Mouse (Mus musculus): ENCODE results near the gene Eya2. TPM values are rescaled to one million over a fixed set of nuclear protein-coding genes. Genes with fewer than 3 reads are reported as not detected.

Gene Eya2
- polyA plus RNA-seq, 1 experiment from 2014 or later: 1.6 TPM

DNA sequence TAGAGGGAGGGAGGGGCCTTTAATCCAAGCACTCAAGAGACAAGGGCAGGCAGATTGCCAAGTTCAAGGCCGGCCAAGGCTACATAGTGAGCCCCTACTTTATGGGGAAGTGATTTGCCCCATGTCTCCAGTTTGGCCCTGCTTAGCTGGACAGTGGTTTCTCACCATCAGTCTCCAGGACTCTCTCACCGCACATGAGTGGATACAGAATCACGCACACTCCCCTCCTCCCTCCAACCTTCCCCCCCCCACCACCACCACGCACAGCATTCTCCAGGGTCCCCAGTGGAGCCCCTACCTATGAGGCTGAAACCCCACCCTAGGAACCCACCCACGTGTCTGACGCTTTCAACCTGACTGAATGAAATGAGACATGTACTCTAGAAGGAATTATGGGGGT is 223.7 kb downstream of the Eya2 start:
- WGBS: 87% methylated on average over 6 of the region's 6 CpGs
- TF ChIP-seq CTCF (IDR thresholded peaks at IDR 0.05; ENCODE audit: low read depth): no peak
- Histone ChIP-seq H3K9me3 (ENCODE audit: low read depth, low read length) (no peaks in the 10 kb centered on the region), H3K36me3 (ENCODE audit: insufficient read depth) (peaks cover 94% of the 10 kb centered on the region), H3K4me2 (no peak overlapping the region), H3K27ac (ENCODE audit: low read depth) (no peak overlapping the region), H3K4me1 (ENCODE audit: insufficient read depth) (no peaks in the 10 kb centered on the region), H3K27me3 (ENCODE audit: insufficient read depth, low read length) (no peaks in the 10 kb centered on the region), H3K9ac (no peak overlapping the region), H3K4me3 (ENCODE audit: low read depth, low read length) (no peak overlapping the region)
- ATAC-seq (ENCODE audit: insufficient read depth) (no peak), DNase-seq (no peak)

DNA sequence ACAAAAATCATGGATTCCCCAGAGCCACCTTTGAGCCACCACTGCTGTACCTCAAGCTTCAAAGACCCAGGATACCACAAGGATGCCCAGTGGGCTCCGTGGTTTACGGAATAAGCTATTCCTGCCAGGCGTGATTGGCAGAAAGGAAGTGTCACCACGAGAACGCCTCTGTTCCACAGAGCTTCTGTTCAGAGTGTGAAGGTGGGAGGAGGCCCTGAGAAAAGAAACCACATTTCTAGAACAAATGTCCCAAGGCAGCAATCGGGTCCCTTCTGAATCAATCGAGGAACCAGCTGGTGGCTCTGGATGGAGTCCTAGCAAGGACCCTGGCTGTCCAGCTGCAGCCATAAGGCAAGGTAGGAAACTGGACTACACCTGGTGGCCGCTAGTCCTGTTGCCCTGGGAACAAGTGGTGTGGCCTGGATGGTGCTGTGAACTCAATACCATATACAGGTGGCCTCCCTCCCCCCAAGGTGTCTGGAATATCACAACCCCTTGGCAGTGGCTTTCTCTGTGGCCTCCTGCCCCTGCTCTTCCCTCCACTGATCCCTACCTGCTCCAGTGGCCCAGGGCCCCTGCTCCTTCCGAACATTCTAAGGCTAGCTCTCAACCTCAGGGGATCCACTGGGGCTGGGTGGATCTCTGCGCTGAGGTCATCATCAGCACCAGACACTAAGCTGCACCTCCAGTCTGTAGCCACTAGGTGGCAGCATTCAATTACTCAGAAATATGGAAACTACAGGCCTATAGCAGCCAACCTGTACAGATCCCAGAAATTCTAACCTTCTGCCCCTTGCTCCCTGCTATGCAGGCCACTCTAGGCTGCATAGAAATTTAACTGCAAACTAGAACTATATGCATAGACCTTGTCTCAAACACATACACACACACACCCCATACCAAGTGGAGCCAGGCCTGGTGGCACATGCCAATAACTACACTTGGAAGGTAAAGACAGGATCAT is 224.4 kb downstream of the Eya2 start:
- Histone ChIP-seq H3K4me3 (ENCODE audit: low read depth, low read length) (no peak overlapping the region), H3K9ac (no peak overlapping the region), H3K27ac (ENCODE audit: low read depth) (no peak overlapping the region), H3K27me3 (ENCODE audit: insufficient read depth, low read length) (no peaks in the 10 kb centered on the region), H3K4me2 (no peak overlapping the region), H3K9me3 (ENCODE audit: low read depth, low read length) (no peaks in the 10 kb centered on the region), H3K36me3 (ENCODE audit: insufficient read depth) (peaks cover 93% of the 10 kb centered on the region), H3K4me1 (ENCODE audit: insufficient read depth) (no peaks in the 10 kb centered on the region)
- TF ChIP-seq CTCF (IDR thresholded peaks at IDR 0.05; ENCODE audit: low read depth): peak; percentile 95
- WGBS: 73% methylated on average over 10 of the region's 10 CpGs
- ATAC-seq (ENCODE audit: insufficient read depth) (peak; percentile 76), DNase-seq (peak; percentile 92)

- no peak for TF ChIP-seq CTCF (IDR thresholded peaks at IDR 0.05; ENCODE audit: low read depth)
- no peak overlapping the region for H3K9ac ChIP-seq
- no peaks in the 10 kb centered on the region for H3K9me3 ChIP-seq (ENCODE audit: low read depth, low read length)
- H3K36me3 ChIP-seq (ENCODE audit: insufficient read depth): peaks cover 93% of the 10 kb centered on the region
- no peaks in the 10 kb centered on the region for H3K27me3 ChIP-seq (ENCODE audit: insufficient read depth, low read length)
- no peak for DNase-seq
- WGBS: 92% methylated on average over 3 of the region's 3 CpGs
- H3K4me3 ChIP-seq (ENCODE audit: low read depth, low read length): no peak overlapping the region
- ATAC-seq (ENCODE audit: insufficient read depth): no peak
- H3K4me1 ChIP-seq (ENCODE audit: insufficient read depth): no peaks in the 10 kb centered on the region
- H3K27ac ChIP-seq (ENCODE audit: low read depth): peak overlapping the region; percentile 2; the same call in 1 of the 2 replicates
- H3K4me2 ChIP-seq: no peak overlapping the region
These were observed 225.2 kb downstream of the Eya2 start for GRCm38 (mm10) chr2:165820073-165820472.

- Histone ChIP-seq H3K4me1 (ENCODE audit: insufficient read depth) (no peaks in the 10 kb centered on the region), H3K9me3 (ENCODE audit: low read depth, low read length) (no peaks in the 10 kb centered on the region), H3K27ac (ENCODE audit: low read depth) (no peak overlapping the region; the same call in 1 of the 2 replicates), H3K4me2 (no peak overlapping the region), H3K4me3 (ENCODE audit: low read depth, low read length) (no peak overlapping the region), H3K27me3 (ENCODE audit: insufficient read depth, low read length) (no peaks in the 10 kb centered on the region), H3K36me3 (ENCODE audit: insufficient read depth) (peaks cover 95% of the 10 kb centered on the region), H3K9ac (no peak overlapping the region)
- no peak for TF ChIP-seq CTCF (IDR thresholded peaks at IDR 0.05; ENCODE audit: low read depth)
- DNase-seq: no peak
- ATAC-seq (ENCODE audit: insufficient read depth): no peak
- WGBS: 73% methylated on average over 15 of the region's 15 CpGs
These were observed 225.8 kb downstream of the Eya2 start for GRCm38 (mm10) chr2:165820504-165821095.

Other genes with a start within 250 kb of the Eya2 start
- gene Zfp663, start 226.3 kb upstream of the Eya2 start, polyA plus RNA-seq (2014; fragmentation: Nextera tagmentation; extraction: Ambion mirVana): 0.96 and 1.1 TPM in 2 replicates
- gene Zfp334, start 206.8 kb upstream of the Eya2 start, polyA plus RNA-seq (2014; fragmentation: Nextera tagmentation; extraction: Ambion mirVana): 10.9 and 12.0 TPM in 2 replicates
- gene Ocstamp, start 194.6 kb upstream of the Eya2 start, polyA plus RNA-seq (2014; fragmentation: Nextera tagmentation; extraction: Ambion mirVana): not detected in 2 replicates
- 0.30 and 0.58 TPM in 2 replicates for gene Slc13a3, start 121.8 kb upstream of the Eya2 start, polyA plus RNA-seq (2014; fragmentation: Nextera tagmentation; extraction: Ambion mirVana)
- gene Trp53rka, start 101.7 kb upstream of the Eya2 start, polyA plus RNA-seq (2014; fragmentation: Nextera tagmentation; extraction: Ambion mirVana): 42.5 and 45.1 TPM in 2 replicates
- gene Slc2a10, start 91.2 kb upstream of the Eya2 start, polyA plus RNA-seq (2014; fragmentation: Nextera tagmentation; extraction: Ambion mirVana): 11.9 and 14.6 TPM in 2 replicates

Data from lung, embryonic 14.5 days (tissue).